Mouse (Mus musculus): ENCODE results near the gene Gabbr2. TPM values are rescaled to one million over a fixed set of nuclear protein-coding genes. Genes with fewer than 3 reads are reported as not detected.
A peak's percentile ranks its signal among the peaks of the same experiment; 100 is the strongest.

The Gabbr2 gene
- polyA plus RNA-seq, 1 experiment from 2014 or later: 0.14 TPM

DNA sequence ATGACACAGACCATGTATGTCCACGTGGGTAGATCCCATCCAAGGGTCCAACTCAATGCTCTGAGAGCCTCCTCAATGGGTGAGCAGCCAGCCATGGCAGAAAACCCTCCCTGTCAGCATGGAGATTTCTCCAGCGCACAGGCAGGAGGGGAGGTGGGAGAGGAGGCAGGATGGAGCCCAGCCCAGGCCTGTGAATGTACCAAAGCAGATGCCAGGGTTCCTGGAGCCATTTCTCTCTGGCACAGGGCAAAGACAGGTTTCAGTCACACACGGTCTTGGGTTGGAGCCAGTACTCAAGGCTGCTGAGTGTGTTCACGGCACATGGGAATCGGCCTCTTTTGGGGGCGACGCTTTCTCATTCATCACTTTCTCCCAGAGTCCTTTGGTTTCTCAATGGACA lies 189.3 kb downstream of the Gabbr2 start:
- Histone ChIP-seq H3K36me3 (ENCODE audit: control insufficient read depth, insufficient read depth) (no peaks in the 10 kb centered on the region), H3K9me3 (ENCODE audit: control insufficient read depth) (no peaks in the 10 kb centered on the region), H3K4me2 (replicated peaks; ENCODE audit: low read depth) (no peak overlapping the region), H3K27me3 (replicated peaks; ENCODE audit: control insufficient read depth, insufficient read depth, low read length) (no peaks in the 10 kb centered on the region), H3K9ac (ENCODE audit: low read depth, low read length) (no peak overlapping the region), H3K4me1 (replicated peaks; ENCODE audit: control insufficient read depth, insufficient read depth, low read length) (no peaks in the 10 kb centered on the region), H3K27ac (ENCODE audit: low read depth, low read length) (no peak overlapping the region), H3K4me3 (ENCODE audit: low read depth, low read length) (no peak overlapping the region)
- no peak for TF ChIP-seq CTCF (IDR thresholded peaks at IDR 0.05; ENCODE audit: low read depth)
- 88% methylated on average over 7 of the region's 7 CpGs for WGBS
- no peak for ATAC-seq

DNA sequence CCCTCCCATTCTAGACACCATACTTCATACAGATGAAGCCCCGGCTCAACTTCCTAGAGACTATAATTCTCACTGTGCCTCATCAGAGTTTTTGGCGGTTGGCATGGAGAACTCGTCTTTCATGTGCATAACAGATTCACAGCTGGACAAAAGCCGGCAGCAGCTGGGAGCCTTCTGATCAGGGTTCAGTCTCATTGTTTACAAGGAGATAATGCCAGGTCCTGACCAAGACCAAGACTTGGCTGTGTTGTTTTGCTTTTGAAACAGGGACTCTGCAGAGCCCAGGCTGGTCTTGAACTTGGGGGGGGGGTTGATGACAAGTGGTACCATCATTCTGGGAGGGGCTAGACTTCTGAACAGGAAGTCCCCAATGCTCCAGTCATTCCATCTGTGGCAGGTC lies 191.8 kb downstream of the Gabbr2 start:
- Histone ChIP-seq H3K27me3 (replicated peaks; ENCODE audit: control insufficient read depth, insufficient read depth, low read length) (no peaks in the 10 kb centered on the region), H3K4me2 (replicated peaks; ENCODE audit: low read depth) (no peak overlapping the region), H3K9me3 (ENCODE audit: control insufficient read depth) (no peaks in the 10 kb centered on the region), H3K4me3 (ENCODE audit: low read depth, low read length) (no peak overlapping the region), H3K36me3 (ENCODE audit: control insufficient read depth, insufficient read depth) (no peaks in the 10 kb centered on the region), H3K27ac (ENCODE audit: low read depth, low read length) (no peak overlapping the region), H3K4me1 (replicated peaks; ENCODE audit: control insufficient read depth, insufficient read depth, low read length) (no peaks in the 10 kb centered on the region), H3K9ac (ENCODE audit: low read depth, low read length) (no peak overlapping the region)
- ATAC-seq: no peak
- TF ChIP-seq CTCF (IDR thresholded peaks at IDR 0.05; ENCODE audit: low read depth): no peak
- WGBS: 41% methylated on average over 4 of the region's 4 CpGs

DNA sequence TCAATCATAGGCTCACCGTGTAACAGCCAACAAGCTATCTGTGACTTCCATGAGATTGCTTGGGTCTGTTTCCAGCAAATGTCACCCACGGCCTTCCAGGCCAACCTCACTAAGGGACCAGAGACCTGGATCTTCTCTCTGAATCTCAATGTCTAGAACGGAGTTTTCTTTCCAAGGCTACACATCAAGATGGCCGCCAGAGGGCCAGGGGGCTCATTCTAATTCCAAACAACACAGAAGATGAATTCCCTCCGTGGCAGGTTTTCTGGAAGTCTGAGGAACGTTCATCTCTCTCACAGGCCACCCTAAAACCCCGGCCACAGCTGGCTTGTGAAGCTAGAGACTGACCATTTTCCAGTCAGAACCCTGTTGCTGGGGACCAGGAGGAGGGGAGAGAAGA lies 196.0 kb downstream of the Gabbr2 start:
- ATAC-seq: no peak
- WGBS: 50% methylated on average over 7 of the region's 7 CpGs
- peak; percentile 41; the same call in 1 of the 2 replicates for TF ChIP-seq CTCF (IDR thresholded peaks at IDR 0.05; ENCODE audit: low read depth)

DNA sequence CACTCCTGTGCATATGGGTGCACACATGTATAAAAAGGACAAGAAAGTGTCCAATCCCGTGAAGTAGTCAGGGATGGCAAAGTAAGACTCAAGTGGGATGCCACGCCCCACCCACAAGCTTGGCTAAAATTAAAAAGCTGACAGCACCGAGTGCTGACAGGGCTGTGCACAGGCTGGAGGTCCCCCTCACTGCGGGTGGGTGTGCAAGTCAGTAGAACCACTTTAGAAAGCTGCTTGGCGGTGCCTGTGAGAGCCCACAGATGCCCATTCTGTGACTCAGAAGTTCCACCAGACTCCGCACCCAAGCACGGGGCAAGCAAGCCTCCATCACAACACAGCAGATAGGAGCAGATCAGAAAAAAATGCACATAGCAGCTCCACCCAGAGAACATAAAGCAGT lies 197.1 kb downstream of the Gabbr2 start:
- 74% methylated on average over 7 of the region's 7 CpGs for WGBS
- no peak overlapping the region for H3K4me2 ChIP-seq (replicated peaks; ENCODE audit: low read depth)
- ATAC-seq: no peak

More for the DNA sequence above, 196.0 kb downstream of the Gabbr2 start:
- H3K27me3 ChIP-seq (replicated peaks; ENCODE audit: control insufficient read depth, insufficient read depth, low read length): no peaks in the 10 kb centered on the region
- H3K36me3 ChIP-seq (ENCODE audit: control insufficient read depth, insufficient read depth): no peaks in the 10 kb centered on the region
- H3K4me3 ChIP-seq (ENCODE audit: low read depth, low read length): no peak overlapping the region
- no peaks in the 10 kb centered on the region for H3K4me1 ChIP-seq (replicated peaks; ENCODE audit: control insufficient read depth, insufficient read depth, low read length)
- H3K27ac ChIP-seq (ENCODE audit: low read depth, low read length): no peak overlapping the region
- no peak overlapping the region for H3K9ac ChIP-seq (ENCODE audit: low read depth, low read length)
- H3K9me3 ChIP-seq (ENCODE audit: control insufficient read depth): no peaks in the 10 kb centered on the region
- H3K4me2 ChIP-seq (replicated peaks; ENCODE audit: low read depth): no peak overlapping the region

DNA sequence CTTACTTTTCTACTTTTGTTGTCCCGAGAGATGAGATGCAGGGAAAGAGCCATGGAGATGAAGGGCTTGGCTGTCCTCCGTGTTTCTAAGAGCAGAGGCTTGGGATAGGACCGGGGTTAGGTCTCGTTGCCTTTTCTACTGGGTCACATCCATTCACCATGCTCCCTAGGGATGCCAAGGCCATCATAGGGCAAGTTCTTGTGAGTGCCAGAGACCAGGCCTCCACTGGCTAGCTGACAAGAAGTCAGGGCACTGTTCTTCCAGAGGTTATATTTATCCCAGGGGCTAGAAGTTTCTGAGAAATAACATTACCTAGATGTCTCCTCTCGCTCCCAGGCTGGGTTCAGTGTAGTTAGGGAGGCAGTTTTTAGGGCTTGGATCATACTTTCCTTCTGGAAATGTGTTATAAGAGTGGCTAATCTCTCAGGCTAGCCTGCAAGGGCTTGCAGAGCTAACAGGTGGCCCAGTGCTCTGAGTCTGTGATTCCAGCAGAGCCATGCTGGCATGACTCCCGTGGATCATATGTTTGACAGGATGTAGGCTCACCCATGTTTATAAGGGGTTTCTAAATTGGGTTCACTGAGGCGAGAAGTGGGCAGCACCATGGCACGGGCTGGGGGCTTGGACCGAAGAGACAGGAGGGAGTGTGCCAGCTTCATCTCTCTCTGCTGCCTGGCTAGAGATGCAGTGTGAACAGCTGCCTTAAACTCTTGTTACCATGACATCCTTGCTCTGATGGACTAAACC lies 199.2 kb downstream of the Gabbr2 start:
- Histone ChIP-seq H3K4me2 (replicated peaks; ENCODE audit: low read depth) (no peak overlapping the region), H3K9ac (ENCODE audit: low read depth, low read length) (no peak overlapping the region), H3K4me3 (ENCODE audit: low read depth, low read length) (no peak overlapping the region), H3K9me3 (ENCODE audit: control insufficient read depth) (no peaks in the 10 kb centered on the region), H3K27me3 (replicated peaks; ENCODE audit: control insufficient read depth, insufficient read depth, low read length) (no peaks in the 10 kb centered on the region), H3K36me3 (ENCODE audit: control insufficient read depth, insufficient read depth) (no peaks in the 10 kb centered on the region), H3K4me1 (replicated peaks; ENCODE audit: control insufficient read depth, insufficient read depth, low read length) (no peaks in the 10 kb centered on the region), H3K27ac (ENCODE audit: low read depth, low read length) (no peak overlapping the region)
- 85% methylated on average over 9 of the region's 9 CpGs for WGBS
- no peak for ATAC-seq
- TF ChIP-seq CTCF (IDR thresholded peaks at IDR 0.05; ENCODE audit: low read depth): no peak

More for the DNA sequence above, 197.1 kb downstream of the Gabbr2 start:
- no peaks in the 10 kb centered on the region for H3K27me3 ChIP-seq (replicated peaks; ENCODE audit: control insufficient read depth, insufficient read depth, low read length)
- no peak overlapping the region for H3K27ac ChIP-seq (ENCODE audit: low read depth, low read length)
- no peaks in the 10 kb centered on the region for H3K9me3 ChIP-seq (ENCODE audit: control insufficient read depth)
- no peak overlapping the region for H3K9ac ChIP-seq (ENCODE audit: low read depth, low read length)
- no peak overlapping the region for H3K4me3 ChIP-seq (ENCODE audit: low read depth, low read length)
- no peaks in the 10 kb centered on the region for H3K36me3 ChIP-seq (ENCODE audit: control insufficient read depth, insufficient read depth)
- TF ChIP-seq CTCF (IDR thresholded peaks at IDR 0.05; ENCODE audit: low read depth): no peak
- no peaks in the 10 kb centered on the region for H3K4me1 ChIP-seq (replicated peaks; ENCODE audit: control insufficient read depth, insufficient read depth, low read length)

DNA sequence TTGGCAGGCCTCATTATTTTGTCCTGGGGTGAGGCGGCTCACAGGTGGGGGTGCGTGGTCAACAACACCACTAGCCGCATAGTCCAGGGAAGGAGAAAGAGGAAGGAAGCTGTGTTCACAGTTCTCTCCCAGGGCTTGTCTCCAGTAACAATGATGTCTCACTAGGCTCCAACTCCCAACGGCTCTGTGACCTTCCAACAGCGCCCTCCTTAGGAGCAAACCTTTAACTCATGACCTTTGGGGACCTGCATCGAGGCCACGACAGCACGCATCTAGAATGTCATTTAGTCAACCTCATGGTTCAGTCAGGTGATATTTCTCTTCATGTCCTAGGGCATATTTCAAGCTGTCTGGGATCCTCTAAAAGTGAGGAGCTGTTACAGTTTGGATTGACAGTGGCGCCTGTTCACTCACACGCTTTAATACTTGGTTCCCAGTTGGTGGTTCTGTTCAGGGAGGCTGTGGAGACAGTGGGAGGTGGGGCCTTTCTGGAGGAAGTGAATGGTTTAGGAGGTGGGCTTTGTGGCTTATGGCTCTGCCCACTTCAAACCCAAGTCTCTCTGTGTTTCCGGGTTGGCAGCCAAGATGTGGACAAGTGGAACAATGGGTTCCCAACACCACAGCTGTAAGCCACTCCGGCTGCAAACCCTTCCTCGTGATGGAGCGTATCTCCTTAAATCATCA lies 200.3 kb downstream of the Gabbr2 start:
- H3K4me2 ChIP-seq (replicated peaks; ENCODE audit: low read depth): no peak overlapping the region
- no peaks in the 10 kb centered on the region for H3K4me1 ChIP-seq (replicated peaks; ENCODE audit: control insufficient read depth, insufficient read depth, low read length)
- TF ChIP-seq CTCF (IDR thresholded peaks at IDR 0.05; ENCODE audit: low read depth): no peak
- H3K27me3 ChIP-seq (replicated peaks; ENCODE audit: control insufficient read depth, insufficient read depth, low read length): no peaks in the 10 kb centered on the region
- no peak overlapping the region for H3K9ac ChIP-seq (ENCODE audit: low read depth, low read length)
- ATAC-seq: no peak
- 83% methylated on average over 14 of the region's 14 CpGs for WGBS
- no peaks in the 10 kb centered on the region for H3K36me3 ChIP-seq (ENCODE audit: control insufficient read depth, insufficient read depth)
- H3K9me3 ChIP-seq (ENCODE audit: control insufficient read depth): no peaks in the 10 kb centered on the region
- H3K4me3 ChIP-seq (ENCODE audit: low read depth, low read length): no peak overlapping the region
- no peak overlapping the region for H3K27ac ChIP-seq (ENCODE audit: low read depth, low read length)
